Mouse (Mus musculus) 3T3-L1 (cell line): ENCODE results near the gene Cxcl9.

Experiments
- DNase-seq: peaks from one replicate; pipeline ENCODE4 v3.0.0-alpha.2; 2015; ENCODE audit warnings: low read depth, low spot score

Cxcl9 gene

GRCm38 (mm10) chr5:92282571-92282970, 45.3 kb downstream of the Cxcl9 start:
- DNase-seq, result peak; percentile 91

GRCm38 (mm10) chr5:92278942-92279537, 48.8 kb downstream of the Cxcl9 start:
- no peak for DNase-seq

- DNase-seq, result peak; percentile 87
Observed at GRCm38 (mm10) chr5:92277437-92278394, 50.2 kb downstream of the Cxcl9 start, which contains the start of gene Naaa. TSS of gene Naaa (minus strand) at chr5:92278170.
